Mouse (Mus musculus): ENCODE data around the gene Jam3.
"Not testable (repeated sequence)": the region's sequence is repeated elsewhere in the genome, so short reads cannot be mapped to it uniquely, and the experiment has no call there.

The Jam3 gene

GRCm38 (mm10) chr9:27172839-27173238 is 17.6 kb upstream of the Jam3 start:
- no peak for DNase-seq (ENCODE audit: extremely low read depth, insufficient read length, low spot score)

- DNase-seq (ENCODE audit: extremely low read depth, insufficient read length, low spot score) = no peak
Observed at GRCm38 (mm10) chr9:27170726-27171125, 15.5 kb upstream of the Jam3 start.

- DNase-seq (ENCODE audit: extremely low read depth, insufficient read length, low spot score) = no peak
Observed at GRCm38 (mm10) chr9:27166981-27167380, 11.8 kb upstream of the Jam3 start.

GRCm38 (mm10) chr9:27165596-27165995 is 10.4 kb upstream of the Jam3 start:
- no peak for DNase-seq (ENCODE audit: extremely low read depth, insufficient read length, low spot score)

- no peak for DNase-seq (ENCODE audit: extremely low read depth, insufficient read length, low spot score)
Observed at GRCm38 (mm10) chr9:27164957-27165356, 9.7 kb upstream of the Jam3 start.

- not testable (repeated sequence) for DNase-seq (ENCODE audit: extremely low read depth, insufficient read length, low spot score)
Observed at GRCm38 (mm10) chr9:27163661-27164060, 8.4 kb upstream of the Jam3 start.

- DNase-seq (ENCODE audit: extremely low read depth, insufficient read length, low spot score) = no peak
Observed at GRCm38 (mm10) chr9:27153861-27154260, 1.4 kb downstream of the Jam3 start.

- no peak for DNase-seq (ENCODE audit: extremely low read depth, insufficient read length, low spot score)
Observed at GRCm38 (mm10) chr9:27149836-27150235, 5.4 kb downstream of the Jam3 start.

- no peak for DNase-seq (ENCODE audit: extremely low read depth, insufficient read length, low spot score)
Observed at GRCm38 (mm10) chr9:27148631-27149471, 6.4 kb downstream of the Jam3 start.

- DNase-seq (ENCODE audit: extremely low read depth, insufficient read length, low spot score) = no peak
Observed at GRCm38 (mm10) chr9:27147946-27148345, 7.3 kb downstream of the Jam3 start.

GRCm38 (mm10) chr9:27146826-27147225 is 8.4 kb downstream of the Jam3 start:
- DNase-seq (ENCODE audit: extremely low read depth, insufficient read length, low spot score) = no peak

GRCm38 (mm10) chr9:27144996-27145395 is 10.2 kb downstream of the Jam3 start:
- no peak for DNase-seq (ENCODE audit: extremely low read depth, insufficient read length, low spot score)

GRCm38 (mm10) chr9:27144271-27144840 is 10.9 kb downstream of the Jam3 start:
- DNase-seq (ENCODE audit: extremely low read depth, insufficient read length, low spot score) = no peak

- no peak for DNase-seq (ENCODE audit: extremely low read depth, insufficient read length, low spot score)
Observed at GRCm38 (mm10) chr9:27140432-27141065, 14.7 kb downstream of the Jam3 start.

GRCm38 (mm10) chr9:27136651-27137050 is 18.6 kb downstream of the Jam3 start:
- no peak for DNase-seq (ENCODE audit: extremely low read depth, insufficient read length, low spot score)

GRCm38 (mm10) chr9:27135372-27135771 is 19.8 kb downstream of the Jam3 start:
- DNase-seq (ENCODE audit: extremely low read depth, insufficient read length, low spot score) = no peak

GRCm38 (mm10) chr9:27134410-27134809 is 20.8 kb downstream of the Jam3 start:
- no peak for DNase-seq (ENCODE audit: extremely low read depth, insufficient read length, low spot score)

GRCm38 (mm10) chr9:27128629-27129028 is 26.6 kb downstream of the Jam3 start:
- DNase-seq (ENCODE audit: extremely low read depth, insufficient read length, low spot score) = no peak

- DNase-seq (ENCODE audit: extremely low read depth, insufficient read length, low spot score) = no peak
Observed at GRCm38 (mm10) chr9:27126543-27126942, 28.7 kb downstream of the Jam3 start.

GRCm38 (mm10) chr9:27125450-27125849 is 29.8 kb downstream of the Jam3 start:
- DNase-seq (ENCODE audit: extremely low read depth, insufficient read length, low spot score) = no peak

- DNase-seq (ENCODE audit: extremely low read depth, insufficient read length, low spot score) = no peak
Observed at GRCm38 (mm10) chr9:27123947-27124346, 31.3 kb downstream of the Jam3 start.

- DNase-seq (ENCODE audit: extremely low read depth, insufficient read length, low spot score) = no peak
Observed at GRCm38 (mm10) chr9:27122963-27123362, 32.3 kb downstream of the Jam3 start.
